Mouse (Mus musculus): ENCODE data around the gene Grk6. TPM values are rescaled to one million over a fixed set of nuclear protein-coding genes. Genes with fewer than 3 reads are reported as not detected.

The Grk6 gene
- total RNA-seq, 2 experiments from 2014 or later = 34.5 to 49.4 TPM

- DNase-seq = no peak
Measured at GRCm38 (mm10) chr13:55483593-55483992, 38.7 kb downstream of the Grk6 start.

- no peak for DNase-seq
Measured at GRCm38 (mm10) chr13:55484520-55485088, 39.7 kb downstream of the Grk6 start.

- DNase-seq = no peak
Measured at GRCm38 (mm10) chr13:55486029-55486794, 41.3 kb downstream of the Grk6 start.

GRCm38 (mm10) chr13:55486916-55487577 lies 42.2 kb downstream of the Grk6 start:
- DNase-seq = peak in 1 of 2 experiments; percentile 56

- DNase-seq = peak; percentile 52 to 73
Measured at GRCm38 (mm10) chr13:55487578-55488498, 43.0 kb downstream of the Grk6 start, which contains the start of gene Dbn1. Gene Dbn1, minus strand, starts transcription at chr13:55488111.

GRCm38 (mm10) chr13:55494257-55494656 lies 49.4 kb downstream of the Grk6 start:
- DNase-seq = no peak

- peak; percentile 41 to 66 for DNase-seq
Measured at GRCm38 (mm10) chr13:55494883-55495621, 50.2 kb downstream of the Grk6 start.

- DNase-seq = no peak
Measured at GRCm38 (mm10) chr13:55495702-55496101, 50.8 kb downstream of the Grk6 start.

GRCm38 (mm10) chr13:55496661-55497060 lies 51.8 kb downstream of the Grk6 start:
- peak; percentile 31 to 57 for DNase-seq

GRCm38 (mm10) chr13:55498906-55499305 lies 54.0 kb downstream of the Grk6 start:
- no peak for DNase-seq

GRCm38 (mm10) chr13:55500575-55500974 lies 55.7 kb downstream of the Grk6 start:
- DNase-seq = no peak

GRCm38 (mm10) chr13:55502405-55502804 lies 57.5 kb downstream of the Grk6 start:
- DNase-seq = no peak

- DNase-seq = no peak
Measured at GRCm38 (mm10) chr13:55504390-55504789, 59.5 kb downstream of the Grk6 start.

- DNase-seq = no peak
Measured at GRCm38 (mm10) chr13:55505810-55506209, 60.9 kb downstream of the Grk6 start.

- DNase-seq = peak in 1 of 2 experiments; percentile 55
Measured at GRCm38 (mm10) chr13:55506697-55507096, 61.8 kb downstream of the Grk6 start.

- DNase-seq = no peak
Measured at GRCm38 (mm10) chr13:55507877-55508276, 63.0 kb downstream of the Grk6 start.

- DNase-seq = no peak
Measured at GRCm38 (mm10) chr13:55508531-55508930, 63.7 kb downstream of the Grk6 start.

- DNase-seq = no peak
Measured at GRCm38 (mm10) chr13:55510332-55510667, 65.4 kb downstream of the Grk6 start.
